ENCODE assay signal across 21 mouse cellular contexts in genomic region chr7:100233681-100234080, GRCm38 (mm10). TPM values are rescaled to one million over a fixed set of nuclear protein-coding genes. Genes with fewer than 3 reads are reported as not detected.
DNase-seq lines count a peak whose midpoint lies in the region; ATAC-seq lines count a peak whose summit lies in the region.
"Had no signal": no experiment of that assay in that cellular context is flagged by ENCODE, and none has a peak within 500 bp of the region (broad histone marks: within the 10 kb centered on the region; RNA-seq: fewer than 3 reads in every experiment).

No protein-coding gene starts in this region.

- no peak for ATAC-seq in CD4-positive, CD25-positive, alpha-beta regulatory T cell, adult 4 months
- peak; percentile 51 for ATAC-seq in erythroid progenitor cell, adult 5-6 weeks (replicated peaks; ENCODE audit: low FRiP score, poor library complexity, severe bottlenecking)
- ATAC-seq in liver, embryonic 16.5 days (ENCODE audit: low read depth), result peak; percentile 32; the same call in 1 of the 2 replicates
- ATAC-seq: forebrain, embryonic 15.5 days; intestine, postnatal 0 days had no signal

- H3K27ac ChIP-seq in liver, embryonic 16.5 days (ENCODE audit: low read length), result peak overlapping the region; percentile 31; the same call in 1 of the 2 replicates
- H3K27ac ChIP-seq: embryonic facial prominence, embryonic 13.5 days; forebrain, embryonic 15.5 days; heart, embryonic 13.5 days; hindbrain, embryonic 12.5 days; kidney, embryonic 15.5 days; limb, embryonic 13.5 days; midbrain, embryonic 12.5 days; neural tube, embryonic 12.5 days had no signal

- H3K4me2 ChIP-seq in liver, embryonic 16.5 days (ENCODE audit: low read depth, low read length), result no peak overlapping the region
- H3K4me2 ChIP-seq: embryonic facial prominence, embryonic 13.5 days; forebrain, embryonic 15.5 days; heart, embryonic 13.5 days; hindbrain, embryonic 12.5 days; kidney, embryonic 15.5 days; limb, embryonic 13.5 days; lung, embryonic 14.5 days; midbrain, embryonic 12.5 days; neural tube, embryonic 12.5 days had no signal

- DNase-seq in CD4-positive, CD25-positive, alpha-beta regulatory T cell, adult 2 months (ENCODE audit: low read depth, low spot score), result peak; percentile 2
- DNase-seq in MEL-GATA-1-ER (ENCODE audit: extremely low read depth, low read depth), result peak; percentile 65
- DNase-seq in neural tube, embryonic 10.5 days (ENCODE audit: extremely low spot score, low spot score), result no peak
- no peak for DNase-seq in gastrocnemius, postnatal 4 days (ENCODE audit: low spot score in 2 of 2)
- DNase-seq in lung, postnatal 4 days, result no peak
- DNase-seq: right cerebral cortex, postnatal 14 days had no signal

- peak overlapping the region; percentile 3; the same call in 1 of the 2 replicates for H3K9ac ChIP-seq in liver, embryonic 16.5 days (ENCODE audit: low read depth, low read length)
- H3K9ac ChIP-seq: embryonic facial prominence, embryonic 13.5 days; forebrain, embryonic 15.5 days; heart, embryonic 13.5 days; hindbrain, embryonic 12.5 days; kidney, embryonic 15.5 days; limb, embryonic 13.5 days; lung, embryonic 14.5 days; midbrain, embryonic 12.5 days; neural tube, embryonic 12.5 days had no signal

- H3K36me3 ChIP-seq in liver, embryonic 16.5 days (ENCODE audit: control insufficient read depth, insufficient read depth), result no peaks in the 10 kb centered on the region
- H3K36me3 ChIP-seq: embryonic facial prominence, embryonic 13.5 days; forebrain, embryonic 15.5 days; heart, embryonic 13.5 days; hindbrain, embryonic 12.5 days; kidney, embryonic 15.5 days; midbrain, embryonic 12.5 days; neural tube, embryonic 12.5 days had no signal

- no peaks in the 10 kb centered on the region for H3K27me3 ChIP-seq in liver, embryonic 16.5 days (ENCODE audit: control insufficient read depth, insufficient read depth, low read depth, low read length)
- H3K27me3 ChIP-seq: embryonic facial prominence, embryonic 13.5 days; forebrain, embryonic 15.5 days; heart, embryonic 13.5 days; hindbrain, embryonic 12.5 days; kidney, embryonic 15.5 days; limb, embryonic 13.5 days; midbrain, embryonic 12.5 days; neural tube, embryonic 12.5 days had no signal

- H3K9me3 ChIP-seq in liver, embryonic 16.5 days (replicated peaks; ENCODE audit: control insufficient read depth, low read length), result no peaks in the 10 kb centered on the region
- H3K9me3 ChIP-seq: embryonic facial prominence, embryonic 13.5 days; forebrain, embryonic 15.5 days; heart, embryonic 13.5 days; hindbrain, embryonic 12.5 days; kidney, embryonic 15.5 days; limb, embryonic 13.5 days; midbrain, embryonic 12.5 days; neural tube, embryonic 12.5 days had no signal

- H3K4me3 ChIP-seq in liver, embryonic 16.5 days (ENCODE audit: low read depth, low read length), result no peak overlapping the region
- H3K4me3 ChIP-seq: embryonic facial prominence, embryonic 13.5 days; forebrain, embryonic 15.5 days; heart, embryonic 13.5 days; hindbrain, embryonic 12.5 days; kidney, embryonic 15.5 days; limb, embryonic 13.5 days; midbrain, embryonic 12.5 days; neural tube, embryonic 12.5 days had no signal

- peaks cover 11% of the 10 kb centered on the region for H3K4me1 ChIP-seq in liver, embryonic 16.5 days (ENCODE audit: control insufficient read depth, low read depth, low read length)
- H3K4me1 ChIP-seq: neural tube, embryonic 12.5 days had no signal

RNA-seq across cellular contexts. Expression of gene Pgm2l1, which starts 6.5 kb away (rescaled TPM):
- polyA plus RNA-seq in CD4-positive, CD25-positive, alpha-beta regulatory T cell, adult 4 months (2017; shearing (Covaris generic)), result 1 to 10 TPM; 4.9 to 5.1 TPM
- 14.1 and 19.3 TPM in 2 replicates for total RNA-seq in erythroid progenitor cell, adult 5-6 weeks (2015; ENCODE audit: low replicate concordance)
- total RNA-seq in erythroid progenitor cell, adult 5-6 weeks (2017; ENCODE audit: low replicate concordance), result 16.0 and 18.9 TPM in 2 replicates
- 1.7 and 1.8 TPM in 2 replicates for polyA plus RNA-seq in liver, embryonic 16.5 days (2015; fragmentation: Nextera tagmentation; extraction: Ambion mirVana)
- total RNA-seq in gastrocnemius, postnatal 4 days (2021), result 10 to 100 TPM in 1 of 2 experiments, 1 to 10 TPM in 1; 9.4 to 10.2 TPM

RNA-seq across cellular contexts. Expression of gene P4ha3, which starts 51.6 kb away (rescaled TPM):
- not detected for polyA plus RNA-seq in CD4-positive, CD25-positive, alpha-beta regulatory T cell, adult 4 months (2017; shearing (Covaris generic))
- not detected in 2 replicates for total RNA-seq in erythroid progenitor cell, adult 5-6 weeks (2015; ENCODE audit: low replicate concordance)
- total RNA-seq in erythroid progenitor cell, adult 5-6 weeks (2017; ENCODE audit: low replicate concordance), result not detected in 2 replicates
- 0.54 and 0.81 TPM in 2 replicates for polyA plus RNA-seq in liver, embryonic 16.5 days (2015; fragmentation: Nextera tagmentation; extraction: Ambion mirVana)
- total RNA-seq in gastrocnemius, postnatal 4 days (2021), result 10 to 100 TPM; 15.2 to 17.6 TPM

RNA-seq across cellular contexts. Expression of gene Kcne3, which starts 57.4 kb away (rescaled TPM):
- polyA plus RNA-seq in CD4-positive, CD25-positive, alpha-beta regulatory T cell, adult 4 months (2017; shearing (Covaris generic)), result not detected
- not detected in 2 replicates for total RNA-seq in erythroid progenitor cell, adult 5-6 weeks (2015; ENCODE audit: low replicate concordance)
- not detected in 2 replicates for total RNA-seq in erythroid progenitor cell, adult 5-6 weeks (2017; ENCODE audit: low replicate concordance)
- 1.1 and 1.2 TPM in 2 replicates for polyA plus RNA-seq in liver, embryonic 16.5 days (2015; fragmentation: Nextera tagmentation; extraction: Ambion mirVana)
- 1 to 10 TPM; 1.1 to 1.6 TPM for total RNA-seq in gastrocnemius, postnatal 4 days (2021)
- total RNA-seq: ES-E14; left cerebral cortex, postnatal 25 days had no signal

Comparison
In these comparisons a context has a peak if more than half of its experiments do, and no peak if none do; other contexts are left out.
1. DNase-seq: peak in CD4-positive, CD25-positive, alpha-beta regulatory T cell, adult 2 months (single experiment) and MEL-GATA-1-ER (single experiment); none in neural tube, embryonic 10.5 days (single experiment), gastrocnemius, postnatal 4 days (0 of 2) and lung, postnatal 4 days (0 of 2).
2. RNA of gene P4ha3, which starts 51.6 kb away (total RNA-seq): 15.2 to 17.6 TPM in gastrocnemius, postnatal 4 days; not detected in erythroid progenitor cell, adult 5-6 weeks; every median in the first group is over 10 times any median in the second.